Mouse (Mus musculus) hindbrain, embryonic 11.5 days (tissue): ENCODE results near the gene Hectd4. TPM values are rescaled to one million over a fixed set of nuclear protein-coding genes. Genes with fewer than 3 reads are reported as not detected.
"Not testable (repeated sequence)": the region's sequence is repeated elsewhere in the genome, so short reads cannot be mapped to it uniquely, and the experiment has no call there.

Source experiments
- ATAC-seq: fragments of 200-750 bp; cut with Nextera tagmentation; 2 replicates; pipeline ENCODE4 v1.8.0; 2017; ENCODE audit warnings: mild to moderate bottlenecking, moderate TSS enrichment, moderate library complexity; ENCODE audit not compliant: low FRiP score
- DNase-seq: peaks from one replicate; pipeline ENCODE4 v3.0.0-alpha.2; 2015; ENCODE audit warnings: low spot score
- H3K27ac ChIP-seq: fragments of 300-500 bp; sonication (generic); 2 replicates; pipeline ENCODE4 v1.5.1; 2014; ENCODE audit warnings: mild to moderate bottlenecking, low read depth, low read length
- H3K27me3 ChIP-seq: fragments of 300-500 bp; sonication (generic); 2 replicates; pipeline ENCODE4 v1.6.1; 2014; ENCODE audit warnings: mild to moderate bottlenecking, low read length, moderate library complexity, mixed read lengths; ENCODE audit not compliant: control insufficient read depth, insufficient read depth
- H3K36me3 ChIP-seq: fragments of 300-500 bp; sonication (generic); 2 replicates; pipeline ENCODE4 v1.6.1; 2014; ENCODE audit warnings: mild to moderate bottlenecking, low read length, moderate library complexity, mixed read lengths; ENCODE audit not compliant: control insufficient read depth, insufficient read depth
- H3K4me1 ChIP-seq: fragments of 300-500 bp; sonication (generic); replicated peaks from 2 replicates; pipeline ENCODE4 v1.6.1; 2014; ENCODE audit warnings: low read length, mixed read lengths; ENCODE audit not compliant: control insufficient read depth, insufficient read depth
- H3K4me2 ChIP-seq: fragments of 300-500 bp; sonication (generic); replicated peaks from 2 replicates; pipeline ENCODE4 v1.6.1; 2014; ENCODE audit warnings: mild to moderate bottlenecking, low read depth, low read length
- H3K4me3 ChIP-seq: fragments of 300-500 bp; sonication (generic); 2 replicates; pipeline ENCODE4 v1.5.1; 2014; ENCODE audit warnings: low read depth, low read length
- H3K9ac ChIP-seq: fragments of 300-500 bp; sonication (generic); 2 replicates; pipeline ENCODE4 v1.6.1; 2014; ENCODE audit warnings: low read depth, low read length
- H3K9me3 ChIP-seq: fragments of 300-500 bp; sonication (generic); 2 replicates; pipeline ENCODE4 v1.6.1; 2016; ENCODE audit warnings: low read length; ENCODE audit not compliant: control insufficient read depth
- WGBS: fragments of 180-500 bp; shearing (Covaris S2); extraction: QIAGEN DNeasy Blood & Tissue Kit; methylation state at CpG from one replicate; pipeline ENCODE4 v1.1.7; 2014; 5-methylcytosine and 5-hydroxymethylcytosine counted together
- polyA plus RNA-seq: library from polyadenylated mRNA; unstranded; fragments of >200 nt; fragmentation: Nextera tagmentation; extraction: Ambion mirVana; gene quantifications from 2 replicates; pipeline ENCODE4 v1.2.1, GENCODE M21; 2014

Hectd4 gene
- polyA plus RNA-seq, 1 experiment from 2014 or later: 15.5 TPM

- H3K9me3 ChIP-seq: no peaks in the 10 kb centered on the region
- ATAC-seq (peak; percentile 22), DNase-seq (peak; percentile 30)
- peak overlapping the region; percentile 75 for H3K4me2 ChIP-seq
- 22% methylated on average over 23 of the region's 23 CpGs for WGBS
- H3K36me3 ChIP-seq: no peaks in the 10 kb centered on the region
- peak overlapping the region; percentile 93 for H3K9ac ChIP-seq
- H3K27ac ChIP-seq: peak overlapping the region; percentile 36; the same call in 1 of the 2 replicates
- no peaks in the 10 kb centered on the region for H3K4me1 ChIP-seq
- H3K4me3 ChIP-seq: peak overlapping the region; percentile 96
- no peaks in the 10 kb centered on the region for H3K27me3 ChIP-seq
These were observed 1.4 kb downstream of the Hectd4 start for GRCm38 (mm10) chr5:121221328-121221850.

GRCm38 (mm10) chr5:121224020-121224419 is 4.0 kb downstream of the Hectd4 start:
- not testable (repeated sequence) for H3K4me3 ChIP-seq, H3K9me3 ChIP-seq, DNase-seq, H3K4me2 ChIP-seq, H3K9ac ChIP-seq, H3K27me3 ChIP-seq, H3K36me3 ChIP-seq, ATAC-seq, H3K4me1 ChIP-seq, H3K27ac ChIP-seq
- 92% methylated on average over 3 of the region's 4 CpGs for WGBS

DNA sequence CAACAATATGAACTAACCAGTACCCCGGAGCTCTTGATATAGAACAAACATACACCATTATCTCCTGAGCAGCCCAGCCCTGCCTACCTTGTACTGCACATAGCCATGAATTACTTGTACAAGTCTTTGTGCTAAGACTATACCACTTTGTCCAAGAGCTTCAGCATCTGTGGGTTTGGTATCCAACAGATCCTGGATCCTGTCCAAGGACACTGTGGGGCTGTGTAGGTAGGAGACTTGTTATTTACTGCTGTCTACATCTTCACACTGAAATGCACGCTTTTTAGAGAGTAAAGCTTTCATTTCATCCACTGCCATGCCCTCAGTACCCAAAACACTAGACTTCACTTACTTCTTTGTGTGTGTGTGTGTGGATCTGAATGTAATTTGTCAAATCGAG is 4.8 kb downstream of the Hectd4 start:
- no peak overlapping the region for H3K9ac ChIP-seq
- H3K4me2 ChIP-seq: no peak overlapping the region
- ATAC-seq (no peak), DNase-seq (no peak)
- no peaks in the 10 kb centered on the region for H3K9me3 ChIP-seq
- no peaks in the 10 kb centered on the region for H3K27me3 ChIP-seq
- H3K27ac ChIP-seq: no peak overlapping the region
- H3K4me3 ChIP-seq: no peak overlapping the region
- no peaks in the 10 kb centered on the region for H3K4me1 ChIP-seq
- 92% methylated on average over 3 of the region's 3 CpGs for WGBS
- no peaks in the 10 kb centered on the region for H3K36me3 ChIP-seq

DNA sequence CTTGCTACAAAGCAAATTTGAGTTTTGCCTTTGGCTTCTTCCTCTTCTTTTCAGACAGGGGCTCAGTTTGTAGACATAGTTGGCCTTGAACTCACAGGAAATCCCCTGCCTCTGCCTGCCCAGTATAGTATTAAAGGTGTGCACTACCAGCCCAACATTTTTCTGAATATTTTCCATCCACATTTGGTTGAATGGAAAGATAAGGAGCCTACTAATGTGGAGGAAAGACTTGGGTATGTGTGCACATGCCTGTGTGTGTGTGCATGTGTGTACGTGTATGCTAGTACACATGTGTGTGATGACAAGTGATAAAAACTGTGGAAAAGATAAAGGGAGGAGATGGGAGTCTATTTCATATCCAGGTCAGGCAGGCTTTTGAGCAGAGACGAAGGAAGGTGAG is 5.8 kb downstream of the Hectd4 start:
- ATAC-seq: no peak
- 86% methylated on average over 2 of the region's 2 CpGs for WGBS
- no peaks in the 10 kb centered on the region for H3K9me3 ChIP-seq

DNA sequence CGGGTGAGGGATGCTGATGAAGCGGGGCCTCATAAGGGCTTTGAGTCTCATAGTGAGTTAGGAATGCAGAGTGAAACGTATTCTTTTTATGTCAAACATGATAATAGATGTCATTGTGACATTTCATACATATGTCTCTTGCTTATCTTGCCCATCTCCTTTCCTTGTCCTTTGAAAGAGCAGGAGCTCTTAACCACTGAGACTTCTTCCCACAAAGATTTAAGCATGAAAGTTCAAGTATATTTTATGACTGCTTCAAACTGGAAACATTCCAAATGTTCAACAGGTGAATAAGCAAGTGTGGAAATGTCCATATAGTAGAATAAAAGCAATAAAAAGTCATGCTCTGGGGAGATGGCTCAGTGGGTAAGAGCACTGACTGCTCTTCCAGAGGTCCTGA is 6.4 kb downstream of the Hectd4 start:
- WGBS: 90% methylated on average over 3 of the region's 3 CpGs
- no peaks in the 10 kb centered on the region for H3K9me3 ChIP-seq
- H3K27ac ChIP-seq: no peak overlapping the region
- H3K27me3 ChIP-seq: no peaks in the 10 kb centered on the region
- ATAC-seq (no peak), DNase-seq (no peak)
- H3K4me3 ChIP-seq: no peak overlapping the region
- no peaks in the 10 kb centered on the region for H3K36me3 ChIP-seq
- no peak overlapping the region for H3K9ac ChIP-seq
- H3K4me2 ChIP-seq: no peak overlapping the region
- no peaks in the 10 kb centered on the region for H3K4me1 ChIP-seq

More for the DNA sequence above, 5.8 kb downstream of the Hectd4 start:
- H3K9ac ChIP-seq: no peak overlapping the region
- H3K27ac ChIP-seq: no peak overlapping the region
- no peaks in the 10 kb centered on the region for H3K27me3 ChIP-seq
- H3K36me3 ChIP-seq: no peaks in the 10 kb centered on the region
- no peak for DNase-seq
- H3K4me3 ChIP-seq: no peak overlapping the region
- no peak overlapping the region for H3K4me2 ChIP-seq
- H3K4me1 ChIP-seq: no peaks in the 10 kb centered on the region

DNA sequence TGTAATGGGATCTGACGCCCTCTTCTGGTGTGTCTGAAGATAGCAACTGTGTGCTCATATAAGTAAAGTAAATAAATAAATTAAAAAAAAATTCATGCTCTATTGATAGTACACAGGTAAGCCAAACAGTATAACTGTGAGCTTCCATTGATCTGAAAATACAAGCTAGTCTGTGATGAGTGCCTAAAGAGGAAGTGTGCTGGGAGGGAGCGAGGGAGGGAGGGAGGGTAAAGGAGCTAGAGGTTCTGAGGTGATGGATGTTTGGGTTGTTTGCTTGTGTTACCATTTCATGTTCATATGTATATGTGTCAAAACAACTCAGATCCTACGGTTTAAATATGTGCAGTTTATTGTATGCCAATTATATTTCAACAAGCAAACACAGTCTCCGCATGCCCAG is 6.8 kb downstream of the Hectd4 start:
- Histone ChIP-seq H3K9ac (no peak overlapping the region), H3K36me3 (no peaks in the 10 kb centered on the region), H3K4me1 (no peaks in the 10 kb centered on the region), H3K9me3 (no peaks in the 10 kb centered on the region), H3K4me3 (no peak overlapping the region), H3K4me2 (no peak overlapping the region), H3K27ac (no peak overlapping the region), H3K27me3 (no peaks in the 10 kb centered on the region)
- ATAC-seq (no peak), DNase-seq (no peak)
- WGBS: 93% methylated on average over 4 of the region's 4 CpGs

- not testable (repeated sequence) for H3K4me3 ChIP-seq, H3K27ac ChIP-seq, H3K4me1 ChIP-seq, DNase-seq, H3K9me3 ChIP-seq, H3K27me3 ChIP-seq, H3K9ac ChIP-seq, H3K36me3 ChIP-seq, H3K4me2 ChIP-seq, ATAC-seq
- WGBS: 100% methylated on average over 1 of the region's 1 CpGs
These were observed 7.3 kb downstream of the Hectd4 start for GRCm38 (mm10) chr5:121227330-121227729.

DNA sequence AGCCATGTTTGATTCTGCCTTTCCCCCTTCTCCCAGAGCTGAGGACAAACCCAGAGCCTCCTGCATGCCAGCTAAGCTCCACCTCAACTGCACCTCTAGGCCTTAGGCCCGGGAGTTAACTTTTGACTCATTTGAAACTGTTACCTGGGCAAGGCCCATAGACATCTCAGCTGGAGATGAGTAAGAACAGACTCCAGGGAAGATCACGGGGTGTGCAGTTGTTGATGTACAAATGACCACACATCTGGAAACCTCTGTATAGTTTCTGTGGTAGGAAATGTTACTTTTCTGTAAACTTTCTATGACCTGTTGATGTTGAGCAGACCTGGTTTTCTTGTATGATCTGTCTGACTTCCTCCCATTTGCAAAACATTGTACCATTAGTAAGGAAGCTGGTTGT is 9.2 kb downstream of the Hectd4 start:
- no peaks in the 10 kb centered on the region for H3K27me3 ChIP-seq
- no peak overlapping the region for H3K4me2 ChIP-seq
- no peaks in the 10 kb centered on the region for H3K36me3 ChIP-seq
- DNase-seq (no peak), ATAC-seq (no peak)
- H3K27ac ChIP-seq: no peak overlapping the region
- H3K4me3 ChIP-seq: no peak overlapping the region
- H3K9ac ChIP-seq: no peak overlapping the region
- H3K4me1 ChIP-seq: no peaks in the 10 kb centered on the region
- WGBS: 92% methylated on average over 2 of the region's 2 CpGs
- no peaks in the 10 kb centered on the region for H3K9me3 ChIP-seq

DNA sequence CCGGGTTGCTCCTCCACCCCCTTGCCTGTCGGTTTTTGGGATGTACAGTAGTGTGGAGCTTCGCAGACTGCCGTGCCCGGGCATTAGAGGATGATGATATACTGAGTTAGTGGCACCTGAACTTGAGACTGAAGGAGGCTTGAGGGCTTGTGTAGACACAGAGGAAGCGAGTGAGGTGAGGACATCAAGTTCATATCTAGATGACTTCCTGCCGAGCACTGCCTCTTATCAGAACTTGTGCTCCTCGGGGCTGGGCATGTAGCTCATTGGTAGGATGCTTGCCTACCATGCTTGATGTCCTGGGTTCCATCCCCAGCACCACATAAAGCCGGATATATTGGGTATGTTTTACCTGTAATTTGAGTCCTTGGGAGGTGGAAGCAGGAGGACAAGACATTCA is 10.8 kb downstream of the Hectd4 start:
- H3K4me1 ChIP-seq: no peaks in the 10 kb centered on the region
- H3K27me3 ChIP-seq: no peaks in the 10 kb centered on the region
- no peaks in the 10 kb centered on the region for H3K36me3 ChIP-seq
- no peak overlapping the region for H3K4me2 ChIP-seq
- H3K4me3 ChIP-seq: no peak overlapping the region
- ATAC-seq: no peak
- H3K27ac ChIP-seq: no peak overlapping the region
- WGBS: 93% methylated on average over 9 of the region's 9 CpGs
- DNase-seq: no peak
- H3K9ac ChIP-seq: no peak overlapping the region
- no peaks in the 10 kb centered on the region for H3K9me3 ChIP-seq
